Mouse (Mus musculus) kidney, postnatal 0 days (tissue): ENCODE data around the gene Gins2. TPM values are rescaled to one million over a fixed set of nuclear protein-coding genes. Genes with fewer than 3 reads are reported as not detected.

Experiments
- ATAC-seq: fragments of 200-750 bp; cut with Nextera tagmentation; replicated peaks from 2 replicates; pipeline ENCODE4 v1.8.0; 2017; ENCODE audit warnings: low read depth, moderate number of reproducible peaks, moderate TSS enrichment, moderate library complexity; ENCODE audit not compliant: low FRiP score
- DNase-seq: peaks from one replicate; pipeline ENCODE4 v3.0.0-alpha.2; 2016; ENCODE audit warnings: low spot score
- H3K27ac ChIP-seq: fragments of 300-500 bp; sonication (generic); 2 replicates; pipeline ENCODE4 v1.5.1; 2014; ENCODE audit warnings: mild to moderate bottlenecking
- H3K27me3 ChIP-seq: fragments of 300-500 bp; sonication (generic); 2 replicates; pipeline ENCODE4 v1.6.1; 2014; ENCODE audit warnings: low read length, mixed read lengths; ENCODE audit not compliant: insufficient read depth
- H3K36me3 ChIP-seq: fragments of 300-500 bp; sonication (generic); 2 replicates; pipeline ENCODE4 v1.6.1; 2014; ENCODE audit warnings: low read length, mixed read lengths; ENCODE audit not compliant: insufficient read depth
- H3K4me1 ChIP-seq: fragments of 300-500 bp; sonication (generic); replicated peaks from 2 replicates; pipeline ENCODE4 v1.6.1; 2014; ENCODE audit warnings: antibody characterized with exemption, low read length, mixed read lengths; ENCODE audit not compliant: insufficient read depth
- H3K4me2 ChIP-seq: fragments of 300-500 bp; sonication (generic); 2 replicates; pipeline ENCODE4 v1.6.1; 2014; ENCODE audit warnings: mild to moderate bottlenecking, low read length, moderate library complexity, mixed read lengths
- H3K4me3 ChIP-seq: fragments of 300-500 bp; sonication (generic); replicated peaks from 2 replicates; pipeline ENCODE4 v1.5.1; 2014; ENCODE audit warnings: low read depth, low read length
- H3K9ac ChIP-seq: fragments of 300-500 bp; sonication (generic); 2 replicates; pipeline ENCODE4 v1.6.1; 2014; ENCODE audit warnings: low read depth, low read length
- H3K9me3 ChIP-seq: fragments of 300-500 bp; sonication (generic); replicated peaks from 2 replicates; pipeline ENCODE4 v1.6.1; 2016; ENCODE audit warnings: low read length, inconsistent platforms, mixed read lengths
- CTCF ChIP-seq: IDR thresholded peaks from 2 replicates; pipeline ENCODE4 v1.5.1; 2016; ENCODE audit warnings: antibody characterized with exemption, low read depth, mild to moderate bottlenecking, moderate library complexity
- WGBS: fragments of 180-500 bp; shearing (Covaris S2); extraction: QIAGEN DNeasy Blood & Tissue Kit; methylation state at CpG from one replicate; pipeline ENCODE4 v1.1.7; 2014; 5-methylcytosine and 5-hydroxymethylcytosine counted together
- polyA plus RNA-seq: library from polyadenylated mRNA; unstranded; fragments of >200 nt; fragmentation: Nextera tagmentation; extraction: Ambion mirVana; gene quantifications from 2 replicates; pipeline ENCODE4 v1.2.1, GENCODE M21; 2015

The Gins2 gene
- polyA plus RNA-seq, 1 experiment from 2014 or later: 54.0 TPM

DNA sequence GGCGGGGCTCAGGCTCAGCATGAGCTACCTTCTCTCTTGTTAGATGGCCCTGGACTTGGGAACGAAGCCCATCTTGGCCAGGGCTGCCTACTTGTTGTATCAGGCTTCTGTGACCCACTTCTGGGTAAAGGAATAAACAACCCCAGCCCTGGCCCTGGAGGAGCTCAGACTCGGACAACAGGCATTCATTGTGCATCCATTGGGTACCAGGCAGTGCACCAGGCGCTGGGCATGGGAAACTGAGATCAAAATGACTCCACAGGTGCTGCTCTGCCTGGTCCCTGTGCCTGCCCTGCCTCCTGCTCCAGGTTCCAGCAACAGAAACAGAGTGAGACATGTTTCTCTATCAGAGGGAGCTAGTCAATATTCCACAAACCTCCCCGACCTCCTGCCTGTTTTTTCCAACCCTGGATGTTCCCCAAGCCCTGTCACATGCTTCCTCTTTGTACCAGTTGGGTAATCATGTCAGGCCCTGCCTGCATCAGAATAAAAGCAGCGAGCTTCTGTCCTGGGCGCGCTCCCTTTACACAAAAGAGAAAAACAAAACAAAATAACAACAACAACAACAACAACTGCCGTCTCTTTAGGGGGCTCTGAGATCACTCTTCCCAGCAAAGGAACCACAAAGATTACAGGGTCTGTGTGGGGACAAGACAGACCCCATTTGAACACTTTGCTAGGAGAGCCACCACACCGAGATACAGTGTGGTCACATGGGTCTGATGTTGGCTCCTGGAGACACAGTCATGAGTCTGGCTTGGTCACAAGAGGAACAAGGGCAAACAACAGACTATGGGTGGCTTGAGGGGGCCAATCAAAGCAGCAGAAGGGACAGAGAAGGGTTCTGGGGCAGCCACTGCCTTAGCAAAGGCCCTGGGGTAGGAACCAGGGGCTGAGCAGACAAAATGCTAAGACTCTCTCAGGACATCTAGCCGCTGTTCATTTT is 30.4 kb upstream of the Gins2 start:
- no peak overlapping the region for H3K4me3 ChIP-seq
- no peak overlapping the region for H3K27ac ChIP-seq
- H3K4me1 ChIP-seq: 0 out of 2 replicates have a peak, but pooled peaks cover 5% of the 10 kb centered on the region
- WGBS: 79% methylated on average over 11 of the region's 11 CpGs
- no peak for TF ChIP-seq CTCF
- no peaks in the 10 kb centered on the region for H3K27me3 ChIP-seq
- no peak overlapping the region for H3K9ac ChIP-seq
- DNase-seq (no peak), ATAC-seq (no peak)
- no peaks in the 10 kb centered on the region for H3K36me3 ChIP-seq
- H3K4me2 ChIP-seq: no peak overlapping the region
- H3K9me3 ChIP-seq: no peaks in the 10 kb centered on the region

DNA sequence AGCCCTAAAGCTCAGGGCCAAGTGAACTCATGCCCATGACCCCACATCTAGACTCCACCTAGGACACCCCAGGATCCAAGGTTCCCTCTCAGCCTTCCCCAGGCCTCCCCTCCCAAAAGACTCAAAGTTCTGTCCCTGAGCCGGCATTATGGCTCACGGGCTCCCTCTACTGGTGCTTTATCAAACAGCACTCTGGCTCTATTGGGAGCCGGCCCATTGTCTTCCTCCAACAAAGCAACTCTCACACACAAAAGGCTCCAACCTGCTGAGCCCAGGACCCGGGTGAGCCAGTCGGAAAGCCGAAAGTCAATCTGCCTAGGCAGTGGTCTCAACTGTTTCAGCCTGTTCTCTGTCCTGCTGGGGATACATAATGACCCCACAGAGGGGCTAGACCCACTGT is 29.0 kb upstream of the Gins2 start:
- H3K4me2 ChIP-seq: no peak overlapping the region
- H3K27me3 ChIP-seq: no peaks in the 10 kb centered on the region
- ATAC-seq: peak; percentile 33; the same call in 1 of the 2 replicates
- no peak overlapping the region for H3K27ac ChIP-seq
- no peaks in the 10 kb centered on the region for H3K36me3 ChIP-seq
- no peak overlapping the region for H3K9ac ChIP-seq
- peak; percentile 86 for DNase-seq
- WGBS: 2% methylated on average over 6 of the region's 6 CpGs
- no peaks in the 10 kb centered on the region for H3K4me1 ChIP-seq
- no peaks in the 10 kb centered on the region for H3K9me3 ChIP-seq
- peak; percentile 84 for TF ChIP-seq CTCF
- no peak overlapping the region for H3K4me3 ChIP-seq

DNA sequence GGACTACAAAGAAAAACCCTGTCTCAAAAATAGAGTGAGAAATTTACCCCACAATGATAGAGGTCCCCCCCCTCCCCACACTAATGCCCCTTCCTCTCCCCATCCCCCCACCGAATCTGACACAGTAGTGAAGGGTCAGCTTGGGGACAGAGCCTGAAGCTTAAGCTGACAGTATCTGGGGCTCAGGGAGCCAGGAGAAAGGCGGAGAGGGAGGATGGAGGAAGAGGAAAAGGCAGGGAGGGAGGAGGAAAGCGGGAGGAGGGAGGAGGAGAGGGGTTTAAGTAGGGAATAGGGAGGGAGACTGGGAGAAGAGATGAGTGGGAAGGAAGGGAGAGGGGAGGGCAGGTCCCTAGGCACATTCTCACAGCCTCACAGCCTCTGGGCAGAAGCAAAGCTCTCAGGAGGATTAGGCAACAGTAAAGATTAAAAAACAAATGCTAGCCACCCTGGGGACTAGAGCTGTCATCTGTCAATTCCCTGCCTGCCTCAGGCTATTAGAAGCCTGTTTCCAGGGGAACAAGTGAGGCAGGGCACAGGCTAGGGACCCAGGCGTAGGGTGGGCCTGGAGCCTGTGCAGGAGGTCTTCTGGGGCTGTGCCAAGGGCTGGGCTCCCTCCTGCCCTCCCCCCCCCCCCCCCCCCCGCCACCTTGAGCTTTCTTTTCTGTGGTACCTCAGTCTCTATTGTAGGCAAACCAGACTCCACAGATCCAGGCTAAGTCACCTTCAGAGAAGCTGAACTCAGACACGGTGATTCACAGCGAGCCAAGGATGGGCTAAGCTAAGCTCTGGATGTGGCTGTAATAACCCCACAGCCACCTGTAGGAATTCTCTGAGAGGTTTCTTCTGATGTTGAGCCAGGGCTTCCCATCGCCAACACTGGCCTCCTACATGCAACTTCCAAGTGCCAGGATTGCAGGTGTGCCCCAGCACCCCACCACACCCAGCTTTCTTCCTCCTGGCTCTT is 27.8 kb upstream of the Gins2 start:
- H3K27ac ChIP-seq: no peak overlapping the region
- H3K27me3 ChIP-seq: no peaks in the 10 kb centered on the region
- TF ChIP-seq CTCF: no peak
- H3K4me1 ChIP-seq: no peaks in the 10 kb centered on the region
- H3K9me3 ChIP-seq: no peaks in the 10 kb centered on the region
- 47% methylated on average over 7 of the region's 8 CpGs for WGBS
- H3K9ac ChIP-seq: no peak overlapping the region
- H3K4me3 ChIP-seq: no peak overlapping the region
- H3K4me2 ChIP-seq: no peak overlapping the region
- no peak for DNase-seq
- no peak for ATAC-seq
- no peaks in the 10 kb centered on the region for H3K36me3 ChIP-seq

DNA sequence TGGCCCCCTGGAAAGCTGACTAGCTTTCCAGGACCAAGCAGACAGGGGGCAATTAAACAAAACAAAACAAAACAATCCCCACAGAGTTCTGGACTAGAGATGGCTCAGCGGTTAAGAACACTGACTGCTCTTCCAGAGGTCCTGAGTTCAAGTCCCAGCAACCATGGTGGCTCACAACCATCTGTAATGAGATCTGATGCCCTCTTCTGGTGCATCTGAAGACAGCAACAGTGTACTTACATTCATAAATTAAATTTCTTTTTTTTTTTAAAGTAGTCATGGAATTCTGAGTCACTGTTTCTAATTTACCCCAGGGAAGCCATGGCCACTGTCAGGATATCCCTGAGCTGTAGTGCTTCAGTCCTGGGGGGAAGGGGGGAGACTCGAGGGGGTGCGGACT is 25.4 kb upstream of the Gins2 start:
- no peaks in the 10 kb centered on the region for H3K4me1 ChIP-seq
- no peak for TF ChIP-seq CTCF
- H3K27ac ChIP-seq: no peak overlapping the region
- no peaks in the 10 kb centered on the region for H3K27me3 ChIP-seq
- WGBS: 86% methylated on average over 3 of the region's 3 CpGs
- no peaks in the 10 kb centered on the region for H3K36me3 ChIP-seq
- H3K4me3 ChIP-seq: no peak overlapping the region
- H3K9me3 ChIP-seq: no peaks in the 10 kb centered on the region
- no peak for ATAC-seq
- H3K9ac ChIP-seq: no peak overlapping the region
- no peak for DNase-seq
- no peak overlapping the region for H3K4me2 ChIP-seq

DNA sequence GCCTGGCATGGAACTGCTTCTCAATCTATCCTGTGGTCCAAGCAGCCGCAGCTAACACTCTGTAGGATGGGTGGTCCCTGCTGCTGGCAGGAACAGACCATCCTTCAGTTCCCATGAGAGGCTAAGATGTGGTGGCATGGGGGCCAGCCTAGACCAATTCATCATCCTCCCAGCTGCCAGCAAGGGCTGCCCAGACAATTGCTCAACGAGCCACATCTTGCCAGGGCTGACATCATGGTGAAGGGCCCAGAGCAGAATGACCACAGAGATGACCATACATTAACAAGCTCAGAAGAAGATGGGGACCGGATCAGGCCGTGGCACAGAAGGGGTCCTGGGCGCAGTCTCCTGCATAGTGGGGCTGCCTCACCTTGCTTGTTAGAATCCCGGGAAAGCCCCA is 21.7 kb upstream of the Gins2 start:
- Histone ChIP-seq H3K27ac (no peak overlapping the region), H3K27me3 (no peaks in the 10 kb centered on the region), H3K9ac (no peak overlapping the region), H3K4me2 (no peak overlapping the region), H3K4me1 (no peaks in the 10 kb centered on the region), H3K4me3 (no peak overlapping the region), H3K36me3 (no peaks in the 10 kb centered on the region), H3K9me3 (no peaks in the 10 kb centered on the region)
- WGBS: 83% methylated on average over 6 of the region's 6 CpGs
- no peak for ATAC-seq
- TF ChIP-seq CTCF: no peak
- no peak for DNase-seq

DNA sequence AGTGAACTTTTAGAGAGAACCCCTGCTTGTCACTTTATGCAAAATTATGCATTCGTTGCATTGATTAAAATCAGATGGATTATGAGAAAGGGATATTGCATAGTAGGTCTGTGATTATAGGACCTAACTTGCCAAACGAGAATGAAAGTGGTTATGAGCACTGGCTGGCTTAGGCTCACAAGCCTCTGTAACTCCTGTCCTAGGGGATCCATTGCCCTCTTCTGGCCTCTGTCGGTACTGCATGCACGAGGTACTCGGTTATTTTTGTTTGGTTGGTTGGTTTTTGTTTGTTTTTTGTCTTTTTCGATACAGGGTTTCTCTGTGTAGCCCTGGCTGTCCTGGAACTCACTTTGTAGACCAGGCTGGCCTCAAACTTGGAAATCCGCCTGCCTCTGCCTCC is 18.8 kb upstream of the Gins2 start:
- no peak overlapping the region for H3K4me2 ChIP-seq
- DNase-seq (peak; percentile 83), ATAC-seq (no peak)
- no peaks in the 10 kb centered on the region for H3K9me3 ChIP-seq
- H3K36me3 ChIP-seq: no peaks in the 10 kb centered on the region
- no peak overlapping the region for H3K27ac ChIP-seq
- TF ChIP-seq CTCF: peak; percentile 96
- H3K4me3 ChIP-seq: no peak overlapping the region
- no peak overlapping the region for H3K9ac ChIP-seq
- WGBS: 15% methylated on average over 7 of the region's 7 CpGs
- no peaks in the 10 kb centered on the region for H3K27me3 ChIP-seq
- no peaks in the 10 kb centered on the region for H3K4me1 ChIP-seq
